Mouse (Mus musculus): Measurements from ENCODE around the gene Diaph3. TPM values are rescaled to one million over a fixed set of nuclear protein-coding genes. Genes with fewer than 3 reads are reported as not detected.
"Not testable (repeated sequence)": the region's sequence is repeated elsewhere in the genome, so short reads cannot be mapped to it uniquely, and the experiment has no call there.

The Diaph3 gene
- total RNA-seq, 2 experiments from 2014 or later = 3.6 to 4.2 TPM

DNA sequence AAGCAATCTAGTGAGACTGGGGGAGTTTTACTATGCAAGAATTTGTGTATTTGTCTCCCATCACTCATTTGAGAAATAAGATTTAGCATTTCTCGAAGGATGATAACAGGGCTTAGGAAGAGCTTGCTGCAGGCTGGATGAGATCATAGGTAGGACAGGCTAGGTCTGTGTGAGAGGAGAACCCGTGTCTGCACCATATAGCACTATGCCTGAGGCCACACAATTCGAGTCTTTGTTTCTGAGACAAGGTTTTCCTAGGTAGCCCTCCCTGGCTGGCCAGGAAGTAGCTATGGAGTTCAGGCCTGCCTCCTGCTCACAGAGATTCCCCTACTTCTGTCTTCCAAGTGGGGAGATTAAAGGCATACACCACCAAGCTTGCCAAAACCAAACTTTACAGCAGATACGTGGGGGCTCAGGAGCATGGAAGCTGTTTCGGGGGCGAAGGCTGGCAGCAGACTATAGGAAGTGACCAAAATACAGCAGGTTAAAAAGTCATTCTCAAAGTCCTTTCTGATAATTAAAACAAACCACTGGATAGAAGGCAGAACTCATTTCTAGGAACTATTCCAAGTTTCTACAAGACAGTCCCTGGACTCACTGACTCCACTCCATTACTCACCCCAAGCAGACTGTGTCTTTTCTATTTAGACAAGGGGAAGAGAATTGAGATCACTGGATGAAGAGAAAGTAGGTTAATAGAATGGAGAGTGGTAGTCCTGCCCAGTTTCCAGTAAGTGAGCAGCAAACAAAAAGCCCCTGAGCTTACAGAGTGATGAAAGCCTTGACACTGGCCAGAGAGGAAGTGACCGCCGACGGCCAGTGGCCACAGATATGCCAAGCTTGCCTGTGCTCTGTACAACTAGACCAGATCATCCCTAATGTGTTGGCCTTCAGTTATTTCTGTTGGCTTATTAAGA lies 383.2 kb downstream of the Diaph3 start:
- DNase-seq (ENCODE audit: extremely low spot score in 1 of 2, low spot score in 2 of 2) = no peak

DNA sequence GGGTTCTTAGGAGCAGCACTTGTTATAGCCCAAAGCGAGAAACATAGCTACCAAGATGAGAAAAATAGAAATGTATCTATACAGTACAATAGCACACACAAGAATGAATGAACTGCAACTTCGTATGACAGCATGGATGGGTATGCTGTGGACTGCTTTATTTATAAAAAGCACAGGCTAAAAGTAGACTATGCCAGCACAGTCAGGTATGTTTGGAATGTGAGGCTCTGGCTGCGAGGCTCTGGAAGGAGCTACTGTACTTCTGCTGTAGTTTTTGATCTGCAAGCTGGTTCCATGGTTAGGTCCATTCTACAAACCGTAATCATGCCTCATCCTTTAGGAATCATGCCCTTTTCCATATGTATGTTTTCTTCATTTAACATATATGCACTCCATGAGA lies 383.9 kb downstream of the Diaph3 start:
- no peak for DNase-seq (ENCODE audit: extremely low spot score in 1 of 2, low spot score in 2 of 2)
- intact Hi-C loops (cut with DNase I) = no loop called here

More for the DNA sequence above, 383.2 kb downstream of the Diaph3 start:
- intact Hi-C loops (cut with DNase I) = no loop called here

DNA sequence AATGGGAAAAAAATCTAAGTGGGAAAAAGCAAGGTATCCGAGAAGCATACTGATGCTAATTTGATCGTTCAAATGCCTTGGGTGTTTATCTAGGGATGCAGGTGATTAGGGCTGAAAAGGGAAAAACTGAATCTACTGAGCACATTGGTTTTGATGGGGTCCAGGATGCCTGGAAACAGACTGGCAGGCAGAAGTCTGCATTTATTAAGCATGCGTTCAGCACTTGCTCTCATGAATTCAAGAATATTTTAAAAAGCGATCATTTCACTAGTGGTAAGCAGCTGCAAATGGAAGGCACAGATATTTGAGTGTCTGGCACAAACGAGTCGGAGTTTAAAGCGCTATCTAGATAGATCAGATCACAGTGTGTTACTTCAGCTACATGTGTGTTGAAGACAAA lies 390.7 kb downstream of the Diaph3 start:
- no peak for DNase-seq (ENCODE audit: extremely low spot score in 1 of 2, low spot score in 2 of 2)
- intact Hi-C loops (cut with DNase I) = no loop called here

DNA sequence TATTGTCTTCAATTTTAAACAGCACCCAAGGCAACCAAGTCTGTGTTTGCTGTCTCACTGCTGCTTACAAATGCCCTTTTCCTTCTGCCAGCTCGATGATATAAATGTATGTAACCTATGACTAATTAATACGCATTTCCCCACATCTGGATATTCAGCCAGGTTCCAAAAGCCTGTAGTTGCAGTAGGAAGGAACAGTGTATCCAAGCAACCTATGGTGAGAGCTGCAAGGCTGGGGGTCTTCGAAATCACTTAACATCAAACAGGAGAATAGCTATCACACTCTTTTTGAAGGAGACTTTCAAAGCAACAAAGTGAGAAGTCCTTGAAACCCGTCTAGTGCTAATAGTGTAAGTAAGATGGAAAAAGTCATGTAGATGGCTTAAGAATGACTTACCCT lies 391.6 kb downstream of the Diaph3 start:
- no peak for DNase-seq (ENCODE audit: extremely low spot score in 1 of 2, low spot score in 2 of 2)
- intact Hi-C loops (cut with DNase I) = no loop called here

DNA sequence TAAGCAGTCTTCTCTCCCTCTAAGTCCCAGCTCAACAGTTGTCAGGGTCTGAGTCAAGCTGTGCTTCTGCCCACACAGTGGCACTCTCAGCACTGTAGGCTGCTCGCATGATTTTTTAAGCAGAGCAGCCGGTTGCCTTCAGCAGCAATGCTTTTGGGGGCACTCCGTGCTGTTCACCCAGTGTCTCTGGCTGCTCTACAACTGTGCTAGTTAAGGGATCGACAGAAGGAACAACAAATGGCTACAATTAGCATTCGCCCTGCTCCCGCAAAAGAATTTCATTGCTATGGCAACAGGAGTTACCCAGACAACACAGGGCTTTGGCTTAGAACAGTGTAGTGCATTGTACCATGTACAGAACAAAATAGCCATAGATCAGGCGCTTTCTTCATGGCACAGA lies 392.2 kb downstream of the Diaph3 start:
- DNase-seq (ENCODE audit: extremely low spot score in 1 of 2, low spot score in 2 of 2) = peak; percentile 62 to 94
- intact Hi-C loops (cut with DNase I) = no loop called here

DNA sequence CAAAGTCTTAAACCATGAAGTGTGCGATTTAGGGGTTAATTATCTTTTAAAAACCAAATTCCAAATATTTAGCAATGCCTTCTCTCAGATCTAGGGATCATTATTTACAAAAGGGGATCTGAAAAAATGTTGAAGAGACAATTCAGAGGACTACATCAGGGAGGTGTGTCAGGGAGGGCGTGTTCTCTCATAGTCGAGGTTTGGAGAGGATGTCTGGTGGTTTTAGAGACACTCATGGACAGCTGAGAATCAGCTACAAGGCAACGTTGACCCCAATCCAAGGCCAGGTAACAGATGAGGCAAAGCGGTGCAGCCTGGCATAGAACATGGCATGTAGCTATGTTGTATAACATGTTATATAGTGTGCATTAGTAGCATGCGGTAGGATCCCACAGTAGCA lies 396.5 kb downstream of the Diaph3 start:
- DNase-seq (ENCODE audit: extremely low spot score in 1 of 2, low spot score in 2 of 2) = no peak
- intact Hi-C loops (cut with DNase I) = no loop called here

DNA sequence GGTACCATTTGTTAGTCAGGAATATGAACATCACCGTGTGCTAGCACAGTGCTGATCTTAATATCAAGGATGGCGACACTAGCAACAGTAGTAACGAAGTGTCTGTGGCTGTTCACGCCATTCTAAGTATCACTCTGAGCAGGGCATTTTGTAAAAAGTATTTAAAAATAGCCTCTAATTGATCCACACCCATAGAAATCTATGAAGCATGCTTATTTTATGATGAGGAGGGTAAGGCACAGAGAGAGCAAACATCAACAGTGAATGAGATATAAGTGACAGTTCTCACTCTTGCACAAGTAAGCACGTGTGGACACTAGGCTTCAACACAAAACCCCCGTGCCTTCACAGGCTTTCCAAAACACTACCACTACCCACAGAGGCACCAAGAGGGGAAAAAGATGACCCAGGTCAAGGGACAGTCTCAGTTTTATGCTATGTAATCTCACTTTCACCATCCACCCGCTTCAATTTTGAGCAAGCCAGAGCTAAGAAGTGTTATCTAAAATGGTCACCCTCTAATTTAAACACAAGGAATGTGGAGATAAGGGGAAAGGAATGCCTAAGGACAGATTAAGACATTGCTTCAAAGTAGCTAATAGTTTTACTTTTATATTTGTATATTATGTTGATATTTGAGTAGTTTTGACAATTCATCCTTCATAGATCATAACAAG lies 399.0 kb downstream of the Diaph3 start:
- DNase-seq (ENCODE audit: extremely low spot score in 1 of 2, low spot score in 2 of 2) = no peak
- intact Hi-C loops (cut with DNase I) = no loop called here

DNA sequence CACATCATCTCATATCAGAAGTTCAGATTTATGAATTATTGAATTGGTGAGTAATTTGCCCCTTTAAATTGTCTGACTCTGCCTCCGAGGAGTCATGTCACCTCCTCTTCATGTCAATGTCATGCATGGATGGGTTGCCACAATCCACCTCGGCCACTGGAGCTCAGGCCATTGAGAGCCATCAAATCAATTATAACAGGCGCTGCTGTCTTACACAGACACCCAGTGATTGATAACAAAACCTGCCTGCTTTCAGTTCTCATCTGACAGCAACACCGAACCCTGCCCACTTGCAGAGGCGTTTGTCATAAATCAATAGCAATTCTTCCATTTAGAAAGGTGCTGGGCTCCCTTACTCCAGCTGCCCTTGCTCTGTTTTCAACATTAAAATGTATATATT lies 402.1 kb downstream of the Diaph3 start:
- no peak for DNase-seq (ENCODE audit: extremely low spot score in 1 of 2, low spot score in 2 of 2)
- intact Hi-C loops (cut with DNase I) = no loop called here

DNA sequence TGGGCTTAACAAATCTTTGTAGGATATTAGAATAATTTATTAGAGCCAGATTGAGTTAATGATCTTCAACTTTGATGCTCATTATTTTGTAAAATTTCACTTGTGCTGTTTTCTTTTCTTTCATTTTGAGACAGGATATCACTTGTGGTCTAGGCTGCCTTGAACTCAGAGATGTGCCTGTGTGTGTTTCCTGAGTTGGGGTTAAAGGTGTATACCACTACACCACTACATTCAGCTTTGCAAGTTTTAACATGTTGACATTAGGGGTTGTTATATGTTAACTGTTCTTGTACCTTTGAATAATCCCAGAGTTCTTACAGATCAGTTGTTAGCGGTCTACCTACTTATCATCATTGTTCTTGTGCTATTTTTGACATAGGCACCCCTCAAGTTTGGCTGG lies 404.4 kb downstream of the Diaph3 start:
- intact Hi-C loops (cut with DNase I) = no loop called here
- no peak for DNase-seq (ENCODE audit: extremely low spot score in 1 of 2, low spot score in 2 of 2)

DNA sequence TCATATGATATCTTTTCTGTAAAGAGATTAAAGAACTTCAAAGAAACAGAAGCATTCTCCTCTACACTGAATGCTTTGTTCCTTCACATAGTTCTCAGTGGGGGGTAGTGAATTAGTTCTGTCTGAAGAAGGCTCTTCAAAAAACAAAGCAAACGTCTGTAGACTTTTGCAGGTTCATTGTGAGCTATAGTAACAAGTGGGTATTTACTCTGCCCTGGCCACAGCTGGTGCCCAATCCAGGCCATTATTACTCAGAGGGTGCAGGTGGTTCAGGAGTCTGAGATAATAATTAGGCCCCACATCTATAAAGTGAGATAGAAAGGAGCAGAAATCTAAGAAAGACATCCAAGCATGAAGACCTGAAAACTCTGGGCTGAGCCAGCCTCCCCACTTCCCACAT lies 409.7 kb downstream of the Diaph3 start:
- intact Hi-C loops (cut with DNase I) = no loop called here
- no peak for DNase-seq (ENCODE audit: extremely low spot score in 1 of 2, low spot score in 2 of 2)

DNA sequence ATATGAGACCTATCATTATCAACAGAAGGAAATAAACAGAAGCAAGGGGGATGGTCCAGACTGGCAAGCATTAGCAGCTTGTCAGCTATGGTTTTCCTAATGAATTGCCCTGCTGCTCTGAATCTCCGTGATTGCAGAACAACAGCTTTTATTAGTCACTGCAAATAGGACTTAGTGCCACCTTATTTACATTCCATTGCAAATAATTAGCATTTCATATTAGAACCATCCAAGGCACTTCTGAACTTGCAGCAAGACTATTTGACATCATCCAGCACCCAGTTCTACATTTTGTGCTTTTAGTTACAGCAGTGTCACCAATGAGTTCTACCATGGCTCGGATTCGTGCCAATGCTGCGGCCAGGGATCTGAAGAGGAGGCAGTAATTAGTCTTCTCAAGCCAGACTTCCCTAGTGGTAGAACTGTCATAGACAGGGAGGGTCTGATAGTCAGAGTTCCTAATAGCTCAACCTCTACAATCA lies 411.4 kb downstream of the Diaph3 start:
- intact Hi-C loops (cut with DNase I) = no loop called here
- no peak for DNase-seq (ENCODE audit: extremely low spot score in 1 of 2, low spot score in 2 of 2)

DNA sequence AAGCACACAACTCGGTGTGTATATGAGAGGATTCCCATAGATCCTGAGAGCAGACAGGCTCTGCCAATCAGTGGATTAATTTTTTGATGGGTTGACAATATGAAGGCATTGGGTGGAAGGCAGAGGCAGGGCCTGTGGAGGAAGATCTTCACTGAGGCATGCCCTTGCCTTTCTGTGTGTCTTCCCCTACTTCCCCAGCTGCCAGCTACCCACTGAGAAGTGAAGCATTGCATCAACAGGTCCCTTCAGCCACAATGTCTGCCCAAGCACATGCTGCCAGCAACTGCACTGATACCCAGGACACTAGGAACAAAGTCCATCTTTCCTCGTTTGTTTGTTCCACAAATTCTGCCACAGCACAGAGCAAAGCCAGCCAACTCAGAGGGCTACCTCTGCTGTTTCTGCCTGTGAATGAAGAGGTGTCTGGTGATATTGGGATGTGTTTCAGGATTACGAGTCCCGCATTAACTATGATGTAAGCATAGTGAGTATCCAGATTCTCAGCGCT lies 413.4 kb downstream of the Diaph3 start:
- intact Hi-C loops (cut with DNase I) = no loop called here

DNA sequence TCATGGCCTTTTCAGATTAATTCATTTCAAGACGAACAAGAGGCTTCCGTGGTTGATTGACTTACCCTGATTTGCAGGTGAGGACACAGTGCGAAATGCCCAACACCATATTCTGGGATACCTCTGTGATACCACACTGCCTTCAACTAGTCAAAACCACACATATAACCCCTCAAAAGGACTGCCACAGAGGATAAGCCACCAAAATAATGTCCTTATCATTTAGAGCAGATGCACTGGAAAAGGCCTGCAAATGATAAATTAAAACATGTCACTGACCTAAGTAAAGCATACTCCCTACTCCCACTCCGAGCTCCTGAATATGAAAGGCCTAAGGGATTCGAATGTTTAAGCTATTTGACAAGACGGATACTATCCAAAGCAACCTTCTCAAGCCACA lies 419.3 kb downstream of the Diaph3 start:
- intact Hi-C loops (cut with DNase I) = no loop called here

More for the DNA sequence above, 413.4 kb downstream of the Diaph3 start:
- DNase-seq (ENCODE audit: extremely low spot score in 1 of 2, low spot score in 2 of 2) = no peak

DNA sequence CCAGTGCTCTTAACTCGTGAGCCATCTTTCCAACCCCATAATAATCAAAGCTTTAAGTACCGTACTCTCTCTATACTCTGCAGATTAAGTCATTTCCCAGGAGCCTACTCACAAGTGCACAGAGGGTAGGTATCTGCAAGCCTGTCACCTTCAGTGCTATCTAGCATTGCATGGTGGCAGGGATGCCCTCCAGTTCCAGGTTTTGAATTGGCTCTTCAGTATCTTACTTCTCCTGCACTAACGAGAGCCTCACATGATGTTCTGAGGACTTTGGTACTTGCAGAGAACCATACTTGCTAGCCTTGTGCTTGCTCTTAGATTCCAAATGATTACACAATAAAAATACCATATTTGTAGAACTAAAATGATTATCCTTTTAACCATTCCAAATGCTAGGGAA lies 420.0 kb downstream of the Diaph3 start:
- no peak for DNase-seq (ENCODE audit: extremely low spot score in 1 of 2, low spot score in 2 of 2)
- intact Hi-C loops (cut with DNase I) = no loop called here

More for the DNA sequence above, 419.3 kb downstream of the Diaph3 start:
- no peak for DNase-seq (ENCODE audit: extremely low spot score in 1 of 2, low spot score in 2 of 2)

DNA sequence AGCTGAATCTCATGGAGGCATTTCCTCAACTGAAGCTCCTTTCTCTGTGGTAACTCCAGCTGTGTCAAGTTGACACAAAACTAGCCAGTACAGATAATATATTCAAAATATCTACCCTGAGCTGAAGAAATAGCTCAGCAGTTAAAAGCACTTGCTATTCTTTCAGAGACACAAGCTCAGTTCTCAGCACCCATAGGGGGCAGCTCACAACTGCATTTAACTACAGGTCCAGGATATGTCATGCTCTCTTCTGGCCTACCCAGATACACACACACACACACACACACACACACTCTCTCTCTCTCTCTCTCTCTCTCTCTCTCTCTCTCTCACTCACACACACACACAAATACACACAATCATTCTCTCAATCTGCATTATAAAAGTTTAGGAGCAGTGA lies 420.6 kb downstream of the Diaph3 start:
- intact Hi-C loops (cut with DNase I); DNase-seq (ENCODE audit: extremely low spot score in 1 of 2, low spot score in 2 of 2): not testable (repeated sequence)

DNA sequence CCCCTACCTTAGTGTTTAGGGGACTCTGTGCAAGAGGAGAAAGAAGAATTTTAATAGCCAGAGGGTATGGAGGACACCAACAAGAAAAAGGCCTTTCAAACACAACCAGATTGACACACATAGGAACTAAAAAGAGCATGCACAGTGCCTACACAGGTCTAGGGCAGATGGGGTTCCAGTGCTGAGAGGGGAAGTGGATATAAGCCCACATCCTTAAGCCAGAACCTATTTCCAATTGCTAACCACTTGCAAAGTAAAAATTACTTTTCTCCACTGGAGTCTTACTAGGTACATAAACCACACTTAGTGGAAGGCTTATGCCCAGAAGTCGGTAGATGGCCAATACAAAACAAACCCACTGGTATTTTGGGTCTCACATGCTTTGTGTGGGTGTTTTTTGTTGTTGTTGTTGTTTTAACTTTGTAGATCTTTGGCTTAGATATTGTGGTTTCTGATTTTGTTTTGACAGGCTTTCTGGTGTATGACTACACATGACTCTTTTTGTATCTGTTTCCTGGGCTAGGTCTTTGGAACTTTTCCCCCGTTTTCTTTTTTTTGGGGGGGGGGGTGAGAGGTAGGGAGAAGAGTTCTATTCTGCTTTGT lies 426.8 kb downstream of the Diaph3 start:
- intact Hi-C loops (cut with DNase I) = no loop called here
- DNase-seq (ENCODE audit: extremely low spot score in 1 of 2, low spot score in 2 of 2) = no peak

DNA sequence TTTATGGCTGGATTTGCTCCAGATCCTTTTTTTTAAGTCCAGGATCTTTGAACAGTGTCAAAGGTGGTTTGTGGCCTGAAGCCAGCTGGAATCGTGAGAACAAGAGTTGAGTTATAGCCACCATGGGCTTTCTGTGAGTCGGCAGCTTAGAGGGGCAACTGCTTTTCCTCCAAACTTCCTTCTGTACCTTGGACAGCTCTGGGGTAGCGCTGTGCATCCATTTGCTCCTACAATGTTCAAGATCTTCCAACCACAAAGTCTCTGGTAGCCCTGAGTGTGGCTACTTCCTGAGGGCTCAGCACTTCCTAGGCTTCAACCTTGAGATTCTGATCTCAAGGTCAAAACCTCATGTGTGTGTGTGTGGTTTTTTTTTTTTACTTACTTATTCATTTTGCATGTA lies 437.0 kb downstream of the Diaph3 start:
- intact Hi-C loops (cut with DNase I) = no loop called here
- no peak for DNase-seq (ENCODE audit: extremely low spot score in 1 of 2, low spot score in 2 of 2)

DNA sequence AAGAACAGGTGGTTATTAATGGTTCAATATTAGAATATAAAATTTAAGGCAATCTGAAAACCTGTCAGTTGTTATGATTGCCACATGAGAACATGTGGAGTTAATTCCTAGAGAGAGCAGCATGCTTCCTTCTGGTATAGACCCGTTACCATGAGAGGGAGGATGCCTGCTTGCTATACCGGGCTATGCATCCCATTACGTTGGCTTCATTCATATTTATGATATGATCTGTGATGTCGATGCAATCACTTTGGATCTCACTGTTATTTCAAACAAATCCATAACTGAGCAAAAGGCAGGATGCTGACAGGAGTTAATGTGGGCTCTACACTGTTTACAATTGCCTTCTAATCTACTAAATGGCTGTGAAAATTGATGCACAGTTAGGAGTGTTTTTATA lies 439.9 kb downstream of the Diaph3 start:
- intact Hi-C loops (cut with DNase I) = no loop called here

DNA sequence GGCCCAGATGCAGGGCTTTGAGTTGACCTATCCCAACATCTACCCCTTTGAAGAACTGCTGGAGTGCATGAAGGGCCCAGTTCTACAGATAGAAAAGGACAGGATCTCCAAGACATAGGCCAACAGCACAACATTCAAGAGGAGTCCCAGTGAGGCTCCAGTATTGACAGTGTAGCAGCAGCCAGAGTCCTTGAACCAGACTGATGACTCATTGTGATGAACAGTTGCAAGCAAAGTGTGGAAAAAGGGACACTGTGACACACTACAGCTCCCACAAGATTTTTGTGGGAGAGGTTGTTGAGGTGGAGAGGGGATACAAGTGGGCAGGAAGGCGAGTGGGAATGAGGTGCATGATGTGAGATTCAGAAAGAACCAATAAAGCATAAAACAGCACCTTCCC lies 443.1 kb downstream of the Diaph3 start:
- DNase-seq (ENCODE audit: extremely low spot score in 1 of 2, low spot score in 2 of 2) = no peak
- intact Hi-C loops (cut with DNase I) = no loop called here

More for the DNA sequence above, 439.9 kb downstream of the Diaph3 start:
- no peak for DNase-seq (ENCODE audit: extremely low spot score in 1 of 2, low spot score in 2 of 2)

Measured in left cerebral cortex, postnatal 10 days (tissue).